Mouse (Mus musculus): Measurements from ENCODE around the gene Lpin2. TPM values are rescaled to one million over a fixed set of nuclear protein-coding genes. Genes with fewer than 3 reads are reported as not detected.

Gene Lpin2
- polyA plus RNA-seq, 2 experiments = 31.4 to 36.1 TPM

DNA sequence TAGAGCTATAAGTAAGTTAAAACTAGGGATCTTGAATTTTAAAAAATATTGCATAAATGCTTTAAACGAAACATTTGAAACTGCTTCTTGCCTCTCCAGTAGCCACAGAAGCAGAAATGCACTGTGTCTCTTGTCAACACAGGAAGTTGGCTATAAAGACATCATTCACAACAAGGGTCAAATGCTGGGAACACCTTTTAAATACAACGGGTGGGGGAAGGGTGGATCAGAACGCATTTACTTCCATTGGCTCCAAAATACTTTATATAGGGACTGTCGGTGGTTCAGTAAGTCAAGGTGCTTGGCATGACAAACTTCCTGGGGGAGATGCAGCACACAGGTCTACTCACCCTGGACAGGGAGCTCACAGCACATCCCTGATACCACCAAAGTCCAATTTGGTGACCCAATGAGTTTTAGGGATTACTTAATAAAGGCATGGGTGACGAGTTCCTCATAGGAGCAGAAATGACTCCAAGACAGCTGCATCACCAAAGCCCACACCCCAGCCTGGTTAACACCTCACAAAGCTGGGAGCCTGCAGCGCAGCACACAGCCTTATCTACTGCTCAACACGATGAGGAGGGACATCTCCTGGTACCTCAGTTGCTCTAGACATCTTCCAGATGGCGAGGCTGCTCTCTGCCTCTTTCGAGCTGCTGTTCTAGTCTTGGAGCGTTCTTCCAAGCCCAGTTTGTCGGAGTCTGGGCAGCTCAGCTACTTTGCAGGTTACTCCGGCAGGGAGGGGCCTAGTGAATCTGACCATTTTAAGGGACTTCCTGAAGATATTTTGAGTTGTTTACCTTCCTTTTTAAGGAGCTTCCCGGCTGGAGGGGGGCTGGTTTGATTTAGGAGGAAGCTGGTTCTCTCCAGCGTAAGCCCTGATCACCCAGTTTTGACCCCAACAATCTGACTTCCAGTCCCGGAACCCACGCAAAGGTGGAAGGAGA lies 45.7 kb upstream of the Lpin2 start:
- H3K4me3 ChIP-seq (replicated peaks; ENCODE audit: low read length) = no peak overlapping the region
- ATAC-seq (ENCODE audit: low FRiP score, low read depth) = no peak
- no peaks in the 10 kb centered on the region for H3K9me3 ChIP-seq (ENCODE audit: control insufficient read depth, low read length)
- 53% methylated on average over 16 of the region's 16 CpGs for WGBS
- TF ChIP-seq POLR2A (IDR thresholded peaks at IDR 0.05; ENCODE audit: borderline replicate concordance, extremely low read depth, insufficient read depth, insufficient read length) = no peak
- H3K9ac ChIP-seq (ENCODE audit: low read depth, low read length, severe bottlenecking) = no peak overlapping the region
- no peaks in the 10 kb centered on the region for H3K4me1 ChIP-seq (ENCODE audit: control insufficient read depth, insufficient read depth, low read length)
- DNase-seq (ENCODE audit: low spot score) = no peak
- H3K27ac ChIP-seq (replicated peaks; ENCODE audit: low read depth, low read length) = no peak overlapping the region
- H3K36me3 ChIP-seq (ENCODE audit: control insufficient read depth, insufficient read depth, low read length) = no peaks in the 10 kb centered on the region
- no peaks in the 10 kb centered on the region for H3K27me3 ChIP-seq (ENCODE audit: control insufficient read depth, insufficient read depth, low read length)
- no peak overlapping the region for H3K4me2 ChIP-seq (replicated peaks; ENCODE audit: low read depth, low read length, severe bottlenecking)

DNA sequence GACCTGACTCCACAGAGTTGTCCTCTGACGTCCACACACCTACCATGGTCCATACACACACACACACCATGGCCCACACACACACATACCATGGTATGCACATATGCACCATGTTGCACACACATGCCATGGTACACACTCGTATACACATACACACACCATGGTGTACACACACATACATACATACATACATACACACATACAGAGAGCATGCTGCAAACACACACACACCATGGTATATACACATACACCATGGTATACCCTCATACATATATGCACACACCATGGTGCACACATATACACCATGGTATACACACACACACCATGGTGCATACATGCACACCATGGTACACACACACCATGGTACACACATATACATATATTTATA lies 45.0 kb upstream of the Lpin2 start:
- H3K4me2 ChIP-seq (replicated peaks; ENCODE audit: low read depth, low read length, severe bottlenecking) = no peak overlapping the region
- H3K27me3 ChIP-seq (ENCODE audit: control insufficient read depth, insufficient read depth, low read length) = no peaks in the 10 kb centered on the region
- ATAC-seq (ENCODE audit: low FRiP score, low read depth) (no peak), DNase-seq (ENCODE audit: low spot score) (no peak)
- H3K36me3 ChIP-seq (ENCODE audit: control insufficient read depth, insufficient read depth, low read length) = no peaks in the 10 kb centered on the region
- no peaks in the 10 kb centered on the region for H3K9me3 ChIP-seq (ENCODE audit: control insufficient read depth, low read length)
- H3K9ac ChIP-seq (ENCODE audit: low read depth, low read length, severe bottlenecking) = no peak overlapping the region
- H3K4me1 ChIP-seq (ENCODE audit: control insufficient read depth, insufficient read depth, low read length) = no peaks in the 10 kb centered on the region
- no peak for TF ChIP-seq POLR2A (IDR thresholded peaks at IDR 0.05; ENCODE audit: borderline replicate concordance, extremely low read depth, insufficient read depth, insufficient read length)
- no peak overlapping the region for H3K4me3 ChIP-seq (replicated peaks; ENCODE audit: low read length)
- H3K27ac ChIP-seq (replicated peaks; ENCODE audit: low read depth, low read length) = no peak overlapping the region
- WGBS = 70% methylated on average over 2 of the region's 2 CpGs

DNA sequence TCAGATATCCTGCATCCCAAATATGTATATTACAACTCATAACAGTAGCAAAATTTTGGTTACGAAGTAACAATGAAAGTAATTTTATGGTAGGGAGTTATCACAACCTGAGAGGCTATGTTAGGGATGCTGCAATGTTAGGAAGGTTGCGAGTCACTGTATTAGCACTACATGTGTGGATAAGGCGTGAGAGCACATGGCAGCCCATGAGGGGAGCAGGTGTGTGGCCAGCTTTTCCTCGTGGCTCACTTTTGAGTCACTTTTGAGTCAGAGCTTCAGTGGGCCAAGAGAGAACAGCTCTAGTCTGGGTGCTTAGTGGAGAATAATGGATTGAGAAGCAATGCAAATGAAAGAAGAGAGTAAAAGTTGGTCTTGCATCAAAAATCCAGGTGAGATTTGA lies 40.3 kb upstream of the Lpin2 start:
- no peaks in the 10 kb centered on the region for H3K27me3 ChIP-seq (ENCODE audit: control insufficient read depth, insufficient read depth, low read length)
- DNase-seq (ENCODE audit: low spot score) = no peak

DNA sequence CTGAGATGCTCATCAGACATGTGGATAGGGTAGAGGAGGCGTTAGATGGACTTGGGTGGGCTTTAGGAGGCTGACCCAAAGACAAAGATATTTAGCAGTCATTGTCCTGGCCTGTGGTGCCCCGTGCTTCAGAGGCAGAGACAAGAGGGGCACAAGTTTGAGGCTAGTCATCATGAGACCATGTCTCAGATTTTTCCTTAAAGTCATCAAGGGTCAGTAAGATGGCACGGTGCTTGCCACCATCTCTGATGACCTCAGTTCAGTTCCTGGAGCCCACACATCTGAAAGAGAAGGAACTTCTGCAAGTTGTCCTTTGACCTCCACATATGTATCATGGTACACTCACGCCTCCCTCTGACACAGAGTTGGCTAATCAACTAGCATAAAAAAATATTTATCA lies 39.2 kb upstream of the Lpin2 start:
- Histone ChIP-seq H3K27ac (replicated peaks; ENCODE audit: low read depth, low read length) (no peak overlapping the region), H3K36me3 (ENCODE audit: control insufficient read depth, insufficient read depth, low read length) (no peaks in the 10 kb centered on the region), H3K27me3 (ENCODE audit: control insufficient read depth, insufficient read depth, low read length) (no peaks in the 10 kb centered on the region), H3K9ac (ENCODE audit: low read depth, low read length, severe bottlenecking) (no peak overlapping the region), H3K9me3 (ENCODE audit: control insufficient read depth, low read length) (no peaks in the 10 kb centered on the region), H3K4me1 (ENCODE audit: control insufficient read depth, insufficient read depth, low read length) (no peaks in the 10 kb centered on the region), H3K4me3 (replicated peaks; ENCODE audit: low read length) (no peak overlapping the region), H3K4me2 (replicated peaks; ENCODE audit: low read depth, low read length, severe bottlenecking) (no peak overlapping the region)
- DNase-seq (ENCODE audit: low spot score) (no peak), ATAC-seq (ENCODE audit: low FRiP score, low read depth) (no peak)
- 79% methylated on average over 4 of the region's 4 CpGs for WGBS
- no peak for TF ChIP-seq POLR2A (IDR thresholded peaks at IDR 0.05; ENCODE audit: borderline replicate concordance, extremely low read depth, insufficient read depth, insufficient read length)

More for the DNA sequence above, 40.3 kb upstream of the Lpin2 start:
- Histone ChIP-seq H3K36me3 (ENCODE audit: control insufficient read depth, insufficient read depth, low read length) (no peaks in the 10 kb centered on the region), H3K9ac (ENCODE audit: low read depth, low read length, severe bottlenecking) (no peak overlapping the region), H3K4me2 (replicated peaks; ENCODE audit: low read depth, low read length, severe bottlenecking) (no peak overlapping the region), H3K4me3 (replicated peaks; ENCODE audit: low read length) (no peak overlapping the region), H3K4me1 (ENCODE audit: control insufficient read depth, insufficient read depth, low read length) (no peaks in the 10 kb centered on the region), H3K27ac (replicated peaks; ENCODE audit: low read depth, low read length) (no peak overlapping the region), H3K9me3 (ENCODE audit: control insufficient read depth, low read length) (no peaks in the 10 kb centered on the region)
- 72% methylated on average over 4 of the region's 4 CpGs for WGBS
- ATAC-seq (ENCODE audit: low FRiP score, low read depth) = no peak
- TF ChIP-seq POLR2A (IDR thresholded peaks at IDR 0.05; ENCODE audit: borderline replicate concordance, extremely low read depth, insufficient read depth, insufficient read length) = no peak

DNA sequence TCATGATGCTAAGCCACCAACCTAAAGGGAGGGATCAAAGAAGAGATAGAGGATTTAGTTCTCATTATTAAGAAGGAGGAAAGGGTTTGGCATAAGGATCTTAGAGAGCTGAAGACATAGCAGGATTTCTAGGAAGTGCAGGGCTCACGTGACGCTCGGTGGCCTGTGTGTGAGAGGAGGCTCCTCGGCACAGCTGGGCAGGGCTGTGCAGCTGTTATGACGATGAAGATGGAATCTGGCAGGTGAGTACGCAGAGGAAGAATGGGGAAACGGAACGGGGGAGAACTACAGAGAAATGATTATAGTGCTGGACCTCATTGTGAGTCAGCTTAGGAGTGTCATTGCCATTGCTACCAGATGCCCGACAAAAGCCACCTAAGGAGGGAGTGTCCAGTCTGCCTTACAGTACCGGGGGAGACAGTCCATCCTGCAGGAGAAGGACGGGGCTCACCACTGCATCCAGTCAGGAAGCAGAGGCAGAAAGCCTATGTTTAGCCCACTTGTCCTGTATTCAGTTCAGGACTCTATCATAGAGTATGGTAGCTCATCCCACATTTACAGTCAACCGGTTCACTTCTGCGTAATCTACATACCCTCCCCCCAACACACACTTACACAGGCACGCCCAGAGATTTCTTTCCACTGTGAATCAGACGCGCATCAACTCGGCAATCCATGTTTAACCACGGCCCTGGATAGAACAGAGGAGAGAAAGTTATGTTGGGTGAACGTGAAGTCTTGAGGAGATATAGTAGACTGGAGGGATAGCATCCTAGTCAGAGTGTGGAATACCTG lies 37.8 kb upstream of the Lpin2 start:
- no peak overlapping the region for H3K4me3 ChIP-seq (replicated peaks; ENCODE audit: low read length)
- no peak overlapping the region for H3K4me2 ChIP-seq (replicated peaks; ENCODE audit: low read depth, low read length, severe bottlenecking)
- H3K36me3 ChIP-seq (ENCODE audit: control insufficient read depth, insufficient read depth, low read length) = no peaks in the 10 kb centered on the region
- 80% methylated on average over 19 of the region's 19 CpGs for WGBS
- no peaks in the 10 kb centered on the region for H3K4me1 ChIP-seq (ENCODE audit: control insufficient read depth, insufficient read depth, low read length)
- no peaks in the 10 kb centered on the region for H3K9me3 ChIP-seq (ENCODE audit: control insufficient read depth, low read length)
- H3K27ac ChIP-seq (replicated peaks; ENCODE audit: low read depth, low read length) = no peak overlapping the region
- no peak overlapping the region for H3K9ac ChIP-seq (ENCODE audit: low read depth, low read length, severe bottlenecking)
- DNase-seq (ENCODE audit: low spot score) (no peak), ATAC-seq (ENCODE audit: low FRiP score, low read depth) (no peak)
- no peak for TF ChIP-seq POLR2A (IDR thresholded peaks at IDR 0.05; ENCODE audit: borderline replicate concordance, extremely low read depth, insufficient read depth, insufficient read length)
- no peaks in the 10 kb centered on the region for H3K27me3 ChIP-seq (ENCODE audit: control insufficient read depth, insufficient read depth, low read length)

Measured in limb, embryonic 14.5 days (tissue).